Mouse (Mus musculus) heart, adult 2 months (tissue): ENCODE results near the gene Snrpd3. TPM values are rescaled to one million over a fixed set of nuclear protein-coding genes. Genes with fewer than 3 reads are reported as not detected.

Experiments used
- DNase-seq, 2 experiments: peaks; one replicate each; pipeline ENCODE4 v3.0.0; 2021
- H3K27ac ChIP-seq: fragments of 200-600 bp; 2 replicates; pipeline ENCODE4 v1.8.1; 2022
- H3K27me3 ChIP-seq: fragments of 200-500 bp; 2 replicates; pipeline ENCODE4 v1.6.1; 2012; ENCODE audit warnings: mild to moderate bottlenecking, low read length, inconsistent platforms, mixed read lengths; ENCODE audit not compliant: control insufficient read depth, insufficient read depth
- H3K36me3 ChIP-seq: fragments of 200-500 bp; 2 replicates; pipeline ENCODE4 v1.6.1; 2012; ENCODE audit warnings: low read length, inconsistent platforms; ENCODE audit not compliant: control insufficient read depth, insufficient read depth
- H3K4me1 ChIP-seq: fragments of 200-500 bp; 2 replicates; pipeline ENCODE4 v1.6.1; 2011; ENCODE audit warnings: low read length; ENCODE audit not compliant: control insufficient read depth, insufficient read depth
- H3K4me3 ChIP-seq: fragments of 200-600 bp; 2 replicates; pipeline ENCODE4 v1.8.1; 2022
- H3K79me2 ChIP-seq: fragments of 200-500 bp; replicated peaks from 2 replicates; pipeline ENCODE4 v1.6.1; 2012; ENCODE audit warnings: mild to moderate bottlenecking, inconsistent platforms, low read length, moderate library complexity, mixed read lengths; ENCODE audit not compliant: control insufficient read depth, insufficient read depth
- H3K9ac ChIP-seq: fragments of 200-500 bp; 2 replicates; pipeline ENCODE4 v1.6.1; 2012; ENCODE audit warnings: low read depth, mild to moderate bottlenecking, control low read depth, inconsistent platforms, low read length, mixed read lengths
- CTCF ChIP-seq: fragments of 200-600 bp; IDR thresholded peaks from 2 replicates; pipeline ENCODE4 v1.8.1; 2022; ENCODE audit warnings: antibody characterized with exemption, mild to moderate bottlenecking, moderate library complexity
- EP300 ChIP-seq: fragments of 200-500 bp; IDR thresholded peaks from 2 replicates; pipeline ENCODE4 v1.6.1; 2011; ENCODE audit warnings: low read depth, low read length, control low read depth; ENCODE audit not compliant: insufficient read depth
- POLR2A ChIP-seq: fragments of 200-500 bp; IDR thresholded peaks from 2 replicates; pipeline ENCODE4 v1.6.1; 2011; ENCODE audit warnings: mild to moderate bottlenecking, low read depth, low read length, control low read depth; ENCODE audit not compliant: insufficient read depth
- WGBS: fragments of 180-500 bp; shearing (Covaris S2); methylation state at CpG from one replicate; pipeline ENCODE4 v1.1.7; 2018; 5-methylcytosine and 5-hydroxymethylcytosine counted together
- intact Hi-C: fragments of 180-260 bp; cut with DNase I; formaldehyde crosslinking; loops from one replicate; pipeline ENCODE4 v1.15.1; 2025
- polyA plus RNA-seq: library from polyadenylated mRNA; depleted of rRNA; stranded (reverse); fragments of >200 nt; gene quantifications from 2 replicates; pipeline ENCODE4 v1.2.3, GENCODE M21; 2012
- total RNA-seq, 2 experiments: library from RNA; stranded (reverse); gene quantifications; 2 replicates each; pipeline ENCODE4 v1.2.3; 2021

The Snrpd3 gene
- total and polyA plus RNA-seq, 3 experiments, result 20.8 to 65.8 (median 61.1) TPM

DNA sequence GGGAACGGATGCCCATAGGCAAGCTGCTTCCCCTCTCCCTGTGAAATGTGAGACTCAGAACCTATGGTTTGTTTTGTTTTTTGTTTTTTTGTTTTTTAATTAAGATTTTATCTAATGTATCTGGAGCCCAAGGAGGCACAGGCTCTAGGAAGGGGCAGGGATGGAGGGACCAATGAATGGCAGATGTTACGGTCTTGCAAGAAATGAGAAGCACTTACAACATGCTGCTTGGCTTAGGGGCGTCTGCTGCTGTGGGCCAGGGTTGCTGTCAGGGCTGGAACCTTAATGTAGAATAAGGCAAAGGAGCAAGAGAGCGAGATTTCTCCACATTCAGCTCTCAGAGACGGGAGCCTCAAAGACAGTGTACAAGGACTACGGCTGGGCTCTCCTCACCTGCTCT lies 38.2 kb downstream of the Snrpd3 start:
- Histone ChIP-seq H3K79me2 (no peaks in the 10 kb centered on the region), H3K4me1 (peaks cover 4% of the 10 kb centered on the region), H3K27ac (no peak overlapping the region), H3K36me3 (no peaks in the 10 kb centered on the region), H3K4me3 (no peak overlapping the region), H3K27me3 (peaks cover 3% of the 10 kb centered on the region; the same call in 1 of the 2 replicates), H3K9ac (no peak overlapping the region)
- TF ChIP-seq EP300 (no peak), CTCF (no peak), POLR2A (no peak)
- 79% methylated on average over 6 of the region's 6 CpGs for WGBS
- intact Hi-C loops, result no loop called here
- no peak for DNase-seq

DNA sequence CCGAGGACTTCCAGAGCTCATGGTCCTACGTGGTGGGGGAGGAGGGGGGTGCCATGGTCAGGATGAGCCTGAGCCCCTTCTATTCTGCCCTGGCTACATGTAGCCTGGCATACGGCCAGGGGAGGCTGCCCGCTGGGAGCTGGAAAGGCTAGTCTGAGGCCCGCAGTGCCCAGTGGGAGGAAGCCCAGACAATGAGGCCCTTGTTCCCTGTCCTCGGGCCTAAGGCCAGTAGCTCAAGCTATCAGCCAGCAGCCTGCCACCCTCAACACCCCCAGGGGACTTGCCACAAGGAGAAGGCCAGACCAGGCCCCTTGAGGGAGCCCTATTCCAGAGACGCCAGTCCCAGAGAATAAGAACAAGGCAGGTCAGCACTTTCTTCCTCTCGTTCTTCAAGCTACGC lies 38.7 kb downstream of the Snrpd3 start:
- H3K79me2 ChIP-seq, result no peaks in the 10 kb centered on the region
- peak in 1 of 2 experiments; percentile 18 for DNase-seq
- peaks cover 4% of the 10 kb centered on the region for H3K4me1 ChIP-seq
- no peaks in the 10 kb centered on the region for H3K36me3 ChIP-seq
- H3K4me3 ChIP-seq, result no peak overlapping the region
- no peak overlapping the region for H3K9ac ChIP-seq
- intact Hi-C loops, result no loop called here
- H3K27me3 ChIP-seq, result peaks cover 3% of the 10 kb centered on the region; the same call in 1 of the 2 replicates
- TF ChIP-seq EP300 (no peak), CTCF (no peak), POLR2A (no peak)
- WGBS, result 40% methylated on average over 9 of the region's 9 CpGs
- H3K27ac ChIP-seq, result no peak overlapping the region

- intact Hi-C loops, result no loop called here
- Histone ChIP-seq H3K36me3 (no peaks in the 10 kb centered on the region), H3K79me2 (no peaks in the 10 kb centered on the region), H3K27ac (no peak overlapping the region), H3K4me3 (no peak overlapping the region), H3K9ac (no peak overlapping the region), H3K27me3 (peaks cover 3% of the 10 kb centered on the region; the same call in 1 of the 2 replicates), H3K4me1 (peaks cover 4% of the 10 kb centered on the region)
- WGBS, result 44% methylated on average over 3 of the region's 3 CpGs
- no peak for TF ChIP-seq POLR2A
- no peak for TF ChIP-seq CTCF
- TF ChIP-seq EP300, result no peak
- DNase-seq, result no peak
These were observed 41.2 kb downstream of the Snrpd3 start for GRCm38 (mm10) chr10:75558515-75558914.

DNA sequence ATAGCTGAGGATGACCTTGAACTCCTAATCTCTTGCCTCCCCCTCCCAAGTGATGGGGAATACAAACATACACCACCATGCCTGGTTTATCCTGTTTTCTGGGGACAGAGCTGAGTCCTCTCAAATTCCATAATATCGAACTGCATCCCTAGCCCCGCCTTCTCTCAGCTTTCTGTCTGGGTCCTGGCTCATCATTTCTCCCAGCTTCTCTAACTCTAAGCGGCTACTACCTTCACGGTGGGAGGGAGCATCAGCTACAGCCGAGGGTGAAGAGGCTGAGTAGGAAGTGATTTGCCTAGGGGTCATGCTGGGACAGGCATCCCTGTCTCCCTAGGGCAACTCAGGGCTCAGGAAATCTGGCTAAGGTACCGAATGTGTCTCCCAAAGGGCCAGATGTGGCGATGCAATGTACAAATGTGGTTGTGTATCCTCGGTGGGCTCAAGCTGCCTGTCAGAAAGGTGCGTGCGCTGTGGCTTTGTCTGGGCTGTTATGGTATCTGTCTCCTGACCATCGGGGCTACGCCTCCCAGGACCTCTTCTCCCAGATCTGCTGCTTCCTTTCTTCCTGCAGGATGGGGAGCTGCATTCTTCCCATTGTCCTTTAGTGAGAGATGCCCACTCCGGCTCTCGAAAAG lies 41.8 kb downstream of the Snrpd3 start:
- Histone ChIP-seq H3K4me3 (no peak overlapping the region; the same call in 1 of the 2 replicates), H3K4me1 (peaks cover 4% of the 10 kb centered on the region), H3K27me3 (peaks cover 3% of the 10 kb centered on the region; the same call in 1 of the 2 replicates), H3K79me2 (no peaks in the 10 kb centered on the region), H3K9ac (no peak overlapping the region), H3K27ac (no peak overlapping the region), H3K36me3 (no peaks in the 10 kb centered on the region)
- intact Hi-C loops, result no loop called here
- DNase-seq, result no peak
- WGBS, result 10% methylated on average over 14 of the region's 14 CpGs
- TF ChIP-seq CTCF (no peak), EP300 (no peak), POLR2A (no peak)

GRCm38 (mm10) chr10:75559676-75560548 lies 42.6 kb downstream of the Snrpd3 start, which contains the start of gene Lrrc75b:
Lrrc75b (minus strand) TSS chr10:75560330.
- peak within 1 kb of the TSS; percentile 38 for H3K4me3 ChIP-seq
- peak; percentile 72 to 80 for DNase-seq
- whole genome bisulfite sequencing, result 1% methylated on average over 71 of the region's 75 CpGs
- H3K79me2 ChIP-seq, result no peaks in the 10 kb centered on the region
- TF ChIP-seq CTCF (no peak), EP300 (no peak), POLR2A (no peak)
- H3K27me3 ChIP-seq, result peaks cover 3% of the 10 kb centered on the region; the same call in 1 of the 2 replicates
- peak within 1 kb of the TSS; percentile 47 for H3K9ac ChIP-seq
- H3K27ac ChIP-seq, result no peak within 1 kb of the TSS
- peaks cover 4% of the 10 kb centered on the region for H3K4me1 ChIP-seq
- intact Hi-C loops, result no loop called here
- H3K36me3 ChIP-seq, result no peaks in the 10 kb centered on the region
